Mouse (Mus musculus): ENCODE measurements around the gene Usp29. TPM values are rescaled to one million over a fixed set of nuclear protein-coding genes. Genes with fewer than 3 reads are reported as not detected.

Gene Usp29
- polyA plus RNA-seq, 1 experiment from 2014 or later: 17.5 TPM

- Histone ChIP-seq H3K9me3 (no peaks in the 10 kb centered on the region), H3K27me3 (replicated peaks) (no peaks in the 10 kb centered on the region), H3K36me3 (no peaks in the 10 kb centered on the region), H3K4me2 (replicated peaks) (no peak overlapping the region), H3K9ac (no peak overlapping the region), H3K27ac (no peak overlapping the region), H3K4me1 (peaks cover 3% of the 10 kb centered on the region; the same call in 1 of the 2 replicates), H3K4me3 (no peak overlapping the region)
- WGBS: 86% methylated on average over 10 of the region's 10 CpGs
- ATAC-seq (ENCODE audit: low FRiP score, low read depth): no peak
These were observed 46.1 kb downstream of the Usp29 start for GRCm38 (mm10) chr7:6776314-6777059.

- Histone ChIP-seq H3K27ac (no peak overlapping the region), H3K4me1 (peaks cover 3% of the 10 kb centered on the region; the same call in 1 of the 2 replicates), H3K9me3 (no peaks in the 10 kb centered on the region), H3K36me3 (no peaks in the 10 kb centered on the region), H3K9ac (no peak overlapping the region), H3K4me3 (no peak overlapping the region), H3K4me2 (replicated peaks) (no peak overlapping the region), H3K27me3 (replicated peaks) (no peaks in the 10 kb centered on the region)
- no peak for ATAC-seq (ENCODE audit: low FRiP score, low read depth)
- 64% methylated on average over 2 of the region's 2 CpGs for WGBS
These were observed 46.7 kb downstream of the Usp29 start for GRCm38 (mm10) chr7:6777107-6777506.

- H3K27ac ChIP-seq: no peak overlapping the region
- H3K27me3 ChIP-seq (replicated peaks): no peaks in the 10 kb centered on the region
- H3K9ac ChIP-seq: no peak overlapping the region
- 58% methylated on average over 4 of the region's 4 CpGs for WGBS
- H3K4me1 ChIP-seq: peaks cover 3% of the 10 kb centered on the region; the same call in 1 of the 2 replicates
- no peaks in the 10 kb centered on the region for H3K9me3 ChIP-seq
- H3K4me2 ChIP-seq (replicated peaks): no peak overlapping the region
- H3K36me3 ChIP-seq: no peaks in the 10 kb centered on the region
- no peak overlapping the region for H3K4me3 ChIP-seq
- no peak for ATAC-seq (ENCODE audit: low FRiP score, low read depth)
These were observed 47.3 kb downstream of the Usp29 start for GRCm38 (mm10) chr7:6777689-6778088.

GRCm38 (mm10) chr7:6779172-6779571 lies 48.8 kb downstream of the Usp29 start:
- H3K4me3 ChIP-seq: no peak overlapping the region
- no peak overlapping the region for H3K4me2 ChIP-seq (replicated peaks)
- H3K36me3 ChIP-seq: no peaks in the 10 kb centered on the region
- H3K9me3 ChIP-seq: no peaks in the 10 kb centered on the region
- peaks cover 5% of the 10 kb centered on the region for H3K4me1 ChIP-seq
- H3K27me3 ChIP-seq (replicated peaks): no peaks in the 10 kb centered on the region
- WGBS: 88% methylated on average over 5 of the region's 5 CpGs
- H3K9ac ChIP-seq: no peak overlapping the region
- ATAC-seq (ENCODE audit: low FRiP score, low read depth): no peak
- H3K27ac ChIP-seq: no peak overlapping the region

GRCm38 (mm10) chr7:6781541-6781940 lies 51.2 kb downstream of the Usp29 start:
- no peaks in the 10 kb centered on the region for H3K36me3 ChIP-seq
- no peak overlapping the region for H3K9ac ChIP-seq
- H3K4me3 ChIP-seq: no peak overlapping the region
- H3K4me2 ChIP-seq (replicated peaks): no peak overlapping the region; the same call in 1 of the 2 replicates
- H3K4me1 ChIP-seq: peaks cover 13% of the 10 kb centered on the region
- no peaks in the 10 kb centered on the region for H3K27me3 ChIP-seq (replicated peaks)
- no peak for ATAC-seq (ENCODE audit: low FRiP score, low read depth)
- H3K27ac ChIP-seq: no peak overlapping the region
- WGBS: 52% methylated on average over 11 of the region's 11 CpGs
- no peaks in the 10 kb centered on the region for H3K9me3 ChIP-seq

- no peak for ATAC-seq (ENCODE audit: low FRiP score, low read depth)
These were observed 54.1 kb downstream of the Usp29 start for GRCm38 (mm10) chr7:6784340-6785073.

GRCm38 (mm10) chr7:6787000-6787399 lies 56.6 kb downstream of the Usp29 start:
- H3K4me1 ChIP-seq: peaks cover 11% of the 10 kb centered on the region
- no peaks in the 10 kb centered on the region for H3K27me3 ChIP-seq (replicated peaks)
- no peak overlapping the region for H3K4me3 ChIP-seq
- H3K4me2 ChIP-seq (replicated peaks): no peak overlapping the region
- no peak for ATAC-seq (ENCODE audit: low FRiP score, low read depth)
- no peaks in the 10 kb centered on the region for H3K36me3 ChIP-seq
- no peak overlapping the region for H3K9ac ChIP-seq
- WGBS: 46% methylated on average over 2 of the region's 2 CpGs
- no peaks in the 10 kb centered on the region for H3K9me3 ChIP-seq
- H3K27ac ChIP-seq: no peak overlapping the region

More at GRCm38 (mm10) chr7:6784340-6785073, 54.1 kb downstream of the Usp29 start:
- Histone ChIP-seq H3K4me1 (peaks cover 11% of the 10 kb centered on the region), H3K36me3 (no peaks in the 10 kb centered on the region), H3K4me3 (no peak overlapping the region), H3K27ac (no peak overlapping the region), H3K9ac (no peak overlapping the region), H3K9me3 (no peaks in the 10 kb centered on the region), H3K27me3 (replicated peaks) (no peaks in the 10 kb centered on the region), H3K4me2 (replicated peaks) (0 out of 2 replicates have a peak overlapping the region, but pooled peaks have one; percentile 7)
- 8% methylated on average over 8 of the region's 8 CpGs for WGBS

GRCm38 (mm10) chr7:6788101-6788500 lies 57.7 kb downstream of the Usp29 start:
- Histone ChIP-seq H3K27ac (no peak overlapping the region), H3K4me2 (replicated peaks) (no peak overlapping the region), H3K9me3 (no peaks in the 10 kb centered on the region), H3K9ac (no peak overlapping the region), H3K36me3 (no peaks in the 10 kb centered on the region), H3K4me1 (peaks cover 11% of the 10 kb centered on the region), H3K27me3 (replicated peaks) (no peaks in the 10 kb centered on the region), H3K4me3 (no peak overlapping the region)
- 90% methylated on average over 2 of the region's 2 CpGs for WGBS
- ATAC-seq (ENCODE audit: low FRiP score, low read depth): no peak

- Histone ChIP-seq H3K27ac (no peak overlapping the region), H3K4me2 (replicated peaks) (no peak overlapping the region), H3K9ac (no peak overlapping the region), H3K4me3 (no peak overlapping the region), H3K9me3 (no peaks in the 10 kb centered on the region), H3K4me1 (no peaks in the 10 kb centered on the region), H3K36me3 (no peaks in the 10 kb centered on the region), H3K27me3 (replicated peaks) (no peaks in the 10 kb centered on the region)
- no peak for ATAC-seq (ENCODE audit: low FRiP score, low read depth)
- WGBS: 87% methylated on average over 9 of the region's 9 CpGs
These were observed 61.1 kb downstream of the Usp29 start for GRCm38 (mm10) chr7:6791286-6792065.

- ATAC-seq (ENCODE audit: low FRiP score, low read depth): no peak
- 70% methylated on average over 6 of the region's 6 CpGs for WGBS
- H3K4me3 ChIP-seq: no peak overlapping the region
- H3K36me3 ChIP-seq: no peaks in the 10 kb centered on the region
- H3K9me3 ChIP-seq: no peaks in the 10 kb centered on the region
- no peak overlapping the region for H3K4me2 ChIP-seq (replicated peaks)
- no peaks in the 10 kb centered on the region for H3K27me3 ChIP-seq (replicated peaks)
- H3K27ac ChIP-seq: no peak overlapping the region
- no peaks in the 10 kb centered on the region for H3K4me1 ChIP-seq
- no peak overlapping the region for H3K9ac ChIP-seq
These were observed 62.9 kb downstream of the Usp29 start for GRCm38 (mm10) chr7:6793240-6793639.

- 74% methylated on average over 3 of the region's 3 CpGs for WGBS
- Histone ChIP-seq H3K4me3 (no peak overlapping the region), H3K9ac (no peak overlapping the region), H3K27ac (no peak overlapping the region), H3K36me3 (no peaks in the 10 kb centered on the region), H3K27me3 (replicated peaks) (no peaks in the 10 kb centered on the region), H3K4me1 (no peaks in the 10 kb centered on the region), H3K9me3 (no peaks in the 10 kb centered on the region), H3K4me2 (replicated peaks) (no peak overlapping the region)
- ATAC-seq (ENCODE audit: low FRiP score, low read depth): no peak
These were observed 63.4 kb downstream of the Usp29 start for GRCm38 (mm10) chr7:6793811-6794210.

- Histone ChIP-seq H3K27ac (no peak overlapping the region), H3K4me2 (replicated peaks) (no peak overlapping the region), H3K9ac (no peak overlapping the region), H3K4me1 (no peaks in the 10 kb centered on the region), H3K36me3 (no peaks in the 10 kb centered on the region), H3K27me3 (replicated peaks) (no peaks in the 10 kb centered on the region), H3K9me3 (no peaks in the 10 kb centered on the region), H3K4me3 (no peak overlapping the region)
- no peak for ATAC-seq (ENCODE audit: low FRiP score, low read depth)
- WGBS: 67% methylated on average over 2 of the region's 2 CpGs
These were observed 67.0 kb downstream of the Usp29 start for GRCm38 (mm10) chr7:6797408-6797807.

Data from neural tube, embryonic 12.5 days (tissue).